Mouse (Mus musculus) embryonic fibroblast, embryonic 13.5 days (primary cell): ENCODE measurements around the gene Dlx3. TPM values are rescaled to one million over a fixed set of nuclear protein-coding genes. Genes with fewer than 3 reads are reported as not detected.
A peak's percentile ranks its signal among the peaks of the same experiment; 100 is the strongest.

Experiments
- H3K27ac ChIP-seq: 2 replicates; pipeline ENCODE4 v1.5.1; 2012; ENCODE audit warnings: low read length, control low read depth, inconsistent platforms; ENCODE audit not compliant: insufficient read depth
- H3K4me1 ChIP-seq: 2 replicates; pipeline ENCODE4 v1.6.1; 2011; ENCODE audit warnings: low read length; ENCODE audit not compliant: control insufficient read depth, insufficient read depth
- H3K4me3 ChIP-seq: 2 replicates; pipeline ENCODE4 v1.5.1; 2011; ENCODE audit warnings: mild to moderate bottlenecking, control low read depth, low read length; ENCODE audit not compliant: insufficient read depth
- CTCF ChIP-seq: IDR thresholded peaks from 2 replicates; pipeline ENCODE4 v1.5.1; 2011; ENCODE audit warnings: mild to moderate bottlenecking, control low read depth, low read length, moderate library complexity, borderline replicate concordance; ENCODE audit not compliant: insufficient read depth
- POLR2A ChIP-seq: IDR thresholded peaks from 2 replicates; pipeline ENCODE4 v1.6.1; 2011; ENCODE audit warnings: low read depth, mild to moderate bottlenecking, control low read depth, low read length, moderate library complexity
- polyA plus RNA-seq: library from polyadenylated mRNA; stranded (reverse); fragments of >200 nt; gene quantifications from 2 replicates; pipeline ENCODE4 v1.2.4, GENCODE M21; 2011; ENCODE audit warnings: low read depth; ENCODE audit not compliant: missing spikeins, insufficient read length

The Dlx3 gene
- 0.19 TPM in 1 of 2 replicates, not detected in the other for polyA plus RNA-seq

DNA sequence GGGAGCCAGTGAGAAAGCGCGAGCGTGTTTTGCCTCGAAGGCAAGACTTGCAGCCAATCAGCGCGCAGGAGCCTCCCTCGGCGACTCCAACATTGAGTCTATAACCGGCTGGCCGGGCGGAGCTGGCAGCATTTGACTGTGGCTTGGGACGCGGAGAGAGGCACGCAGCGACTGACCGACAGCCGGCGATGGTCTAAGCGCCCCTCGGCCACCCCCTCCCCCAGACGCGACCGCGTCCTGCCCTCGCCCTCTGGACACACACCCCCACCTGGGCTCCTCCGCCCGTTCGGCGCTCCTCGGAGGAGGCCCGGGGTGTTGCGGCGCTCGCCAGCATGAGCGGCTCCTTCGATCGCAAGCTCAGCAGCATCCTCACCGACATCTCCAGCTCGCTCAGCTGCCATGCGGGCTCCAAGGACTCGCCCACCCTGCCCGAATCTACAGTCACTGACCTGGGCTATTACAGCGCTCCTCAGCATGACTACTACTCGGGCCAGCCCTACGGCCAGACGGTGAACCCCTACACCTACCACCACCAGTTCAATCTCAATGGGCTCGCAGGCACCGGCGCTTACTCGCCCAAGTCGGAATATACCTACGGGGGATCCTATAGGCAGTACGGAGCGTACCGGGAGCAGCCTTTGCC is at the start of gene Dlx3:
Gene Dlx3 (plus strand): TSS at position 130 of the 643 bp plus-strand sequence.
- TF ChIP-seq POLR2A, result no peak
- no peak for TF ChIP-seq CTCF
- no peaks in the 10 kb centered on the region for H3K4me1 ChIP-seq
- no peak within 1 kb of the TSS for H3K27ac ChIP-seq
- H3K4me3 ChIP-seq, result peak within 1 kb of the TSS; percentile 22; the same call in 1 of the 2 replicates

DNA sequence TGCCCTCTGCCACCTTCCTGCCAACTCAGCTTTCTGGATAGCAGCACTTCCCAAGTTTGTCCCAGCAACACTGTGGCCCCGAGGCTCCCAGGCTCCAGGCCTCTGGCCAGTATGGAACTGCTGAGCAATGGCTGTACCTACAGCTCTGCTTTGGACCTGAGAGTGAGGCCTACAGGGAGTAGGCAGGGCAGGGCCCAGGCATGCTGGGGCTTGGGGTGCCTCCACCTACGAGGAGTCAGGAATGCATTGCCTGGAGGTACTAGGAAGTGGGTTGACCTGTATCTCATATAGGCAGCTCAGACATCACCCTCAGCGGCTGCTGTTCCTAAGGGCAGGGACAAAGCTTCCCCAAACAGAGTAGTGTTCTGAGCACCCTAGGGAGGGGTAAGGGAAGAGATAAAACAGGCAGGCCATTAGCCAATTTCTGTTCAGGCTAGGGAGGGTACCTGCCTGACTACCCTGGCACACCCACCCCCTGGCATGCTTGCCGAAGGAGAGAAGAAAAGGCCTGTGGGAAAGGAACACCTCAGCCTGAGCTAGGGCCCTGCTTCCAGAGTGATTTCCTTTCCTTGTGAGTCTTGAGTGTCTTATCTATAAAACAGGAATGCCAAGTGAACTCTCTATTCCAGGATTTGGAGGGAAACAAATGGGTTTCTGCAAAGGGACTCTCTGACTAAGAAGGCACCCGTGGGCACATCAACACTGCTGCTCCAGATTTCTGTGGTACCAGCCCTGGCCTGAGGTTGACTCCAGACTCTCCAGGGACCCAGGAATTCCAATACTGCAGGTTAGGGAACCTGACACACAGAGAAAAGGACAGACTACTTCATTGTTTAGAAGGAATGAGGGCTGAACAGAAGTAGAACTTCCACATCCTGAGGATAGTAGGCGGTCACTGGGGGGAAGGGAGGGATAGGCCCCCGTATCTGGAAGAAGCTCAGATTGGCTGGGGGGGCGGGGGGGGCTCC is 49.5 kb upstream of the Dlx3 start:
- TF ChIP-seq POLR2A (no peak), CTCF (no peak)
- Histone ChIP-seq H3K4me1 (no peaks in the 10 kb centered on the region; the same call in 1 of the 2 replicates), H3K27ac (no peak overlapping the region), H3K4me3 (no peak overlapping the region)

DNA sequence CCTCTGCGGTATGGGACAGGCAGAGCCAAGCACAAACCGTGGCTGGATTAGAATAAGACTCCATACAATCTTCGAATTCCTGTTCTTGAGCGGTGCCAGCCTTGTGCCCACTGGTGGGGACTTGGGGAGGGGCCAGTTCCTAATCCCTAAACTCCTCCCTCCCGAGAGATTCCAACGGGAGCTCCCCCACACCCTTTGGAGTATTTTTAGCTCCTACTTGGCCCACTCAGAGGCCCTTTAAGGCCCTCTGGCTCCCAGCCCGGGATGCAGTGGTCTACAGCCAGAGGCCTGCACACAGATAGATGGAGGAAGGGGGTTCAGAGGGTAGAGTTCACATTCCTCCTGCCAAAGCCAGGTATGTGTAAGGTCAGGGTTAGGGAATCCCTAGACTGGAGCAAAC is 48.7 kb upstream of the Dlx3 start:
- Histone ChIP-seq H3K27ac (no peak overlapping the region), H3K4me3 (no peak overlapping the region), H3K4me1 (no peaks in the 10 kb centered on the region; the same call in 1 of the 2 replicates)
- TF ChIP-seq CTCF, result no peak
- TF ChIP-seq POLR2A, result no peak

DNA sequence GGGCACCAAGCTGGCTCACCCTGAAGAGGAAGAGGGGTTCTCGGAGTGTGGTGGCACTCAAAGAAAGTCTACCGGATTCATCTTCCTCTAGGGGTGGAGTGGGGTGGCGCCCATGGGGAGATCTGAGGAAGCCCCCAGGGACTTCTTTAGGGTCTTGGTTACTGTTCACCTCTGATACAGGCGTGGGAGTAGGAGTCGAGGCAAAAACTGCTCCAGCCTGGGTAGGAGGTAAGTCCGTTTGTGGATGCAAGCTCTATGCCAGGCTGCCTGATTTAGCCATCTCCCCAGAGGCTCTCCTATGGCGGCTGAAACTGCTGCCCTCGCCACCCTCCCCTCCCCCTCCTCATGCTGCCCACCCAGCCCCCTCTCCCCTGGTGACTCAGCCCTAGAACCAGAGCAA is 47.8 kb upstream of the Dlx3 start:
- Histone ChIP-seq H3K4me1 (no peaks in the 10 kb centered on the region; the same call in 1 of the 2 replicates), H3K4me3 (no peak overlapping the region), H3K27ac (no peak overlapping the region)
- TF ChIP-seq POLR2A, result no peak

DNA sequence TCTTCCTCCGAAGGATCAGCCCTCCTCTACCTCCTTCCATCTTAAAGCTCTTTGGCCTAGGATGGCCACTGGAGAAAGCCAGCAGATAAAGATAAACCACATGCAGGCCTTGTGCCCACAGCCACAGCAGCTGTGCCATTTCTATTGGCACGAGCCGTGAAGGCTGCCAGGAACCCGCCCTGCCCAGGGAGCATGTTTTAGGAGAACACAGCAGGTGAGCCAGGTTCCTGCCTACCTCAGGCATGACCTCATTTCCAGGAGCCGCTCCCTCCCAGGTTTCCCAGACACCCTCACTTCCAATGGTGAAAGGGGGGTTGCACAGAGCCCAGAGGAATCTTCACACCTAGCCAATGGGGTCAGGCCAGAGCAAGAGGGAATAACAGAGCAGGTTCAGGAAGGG is 47.1 kb upstream of the Dlx3 start:
- Histone ChIP-seq H3K27ac (no peak overlapping the region), H3K4me1 (no peaks in the 10 kb centered on the region; the same call in 1 of the 2 replicates), H3K4me3 (no peak overlapping the region)
- TF ChIP-seq CTCF, result no peak
- no peak for TF ChIP-seq POLR2A

DNA sequence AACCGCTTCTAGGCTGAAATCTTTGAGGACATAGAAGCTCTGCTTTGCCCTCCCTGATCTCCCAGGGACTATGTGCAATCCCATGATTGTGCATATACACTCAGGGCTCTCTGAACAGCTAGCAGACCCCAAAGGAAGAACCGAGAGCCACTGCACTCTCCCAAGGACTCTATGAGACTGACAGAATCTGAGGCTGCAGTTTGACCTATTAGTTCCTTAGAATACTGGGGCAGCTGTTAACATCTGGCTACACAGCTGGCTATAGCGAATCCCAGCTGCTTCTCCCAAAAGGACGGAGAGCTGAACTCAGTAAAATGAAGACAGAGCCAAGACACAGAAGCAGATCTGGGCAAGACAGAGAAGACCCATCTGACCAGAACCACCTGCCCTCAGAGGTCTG is 46.1 kb upstream of the Dlx3 start:
- H3K4me1 ChIP-seq, result no peaks in the 10 kb centered on the region; the same call in 1 of the 2 replicates

DNA sequence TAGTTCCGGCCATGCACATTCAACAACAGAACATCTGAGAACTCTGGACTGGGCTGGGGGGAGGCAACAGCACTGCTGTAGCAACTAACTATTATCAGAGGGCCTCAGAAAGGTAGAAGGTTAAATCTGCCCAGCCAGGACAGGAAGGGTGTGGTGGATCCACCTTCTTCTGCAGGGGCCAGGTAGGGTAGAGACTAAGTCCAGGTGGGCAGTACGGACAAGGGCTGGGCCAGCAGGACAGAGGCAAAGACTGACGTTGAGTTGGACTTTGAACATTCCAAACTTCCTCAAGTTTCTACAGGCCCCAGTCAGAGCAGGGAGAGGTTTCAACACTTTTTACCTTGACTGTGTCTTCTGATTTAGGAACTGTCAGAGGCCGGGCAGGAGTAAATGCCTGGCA is 45.2 kb upstream of the Dlx3 start:
- no peaks in the 10 kb centered on the region; the same call in 1 of the 2 replicates for H3K4me1 ChIP-seq
- TF ChIP-seq CTCF (no peak), POLR2A (no peak)
- peak overlapping the region; percentile 71; the same call in 1 of the 2 replicates for H3K4me3 ChIP-seq
- H3K27ac ChIP-seq, result no peak overlapping the region

More for the DNA sequence above, 46.1 kb upstream of the Dlx3 start:
- Histone ChIP-seq H3K4me3 (no peak overlapping the region), H3K27ac (no peak overlapping the region)
- TF ChIP-seq POLR2A (no peak), CTCF (no peak)

DNA sequence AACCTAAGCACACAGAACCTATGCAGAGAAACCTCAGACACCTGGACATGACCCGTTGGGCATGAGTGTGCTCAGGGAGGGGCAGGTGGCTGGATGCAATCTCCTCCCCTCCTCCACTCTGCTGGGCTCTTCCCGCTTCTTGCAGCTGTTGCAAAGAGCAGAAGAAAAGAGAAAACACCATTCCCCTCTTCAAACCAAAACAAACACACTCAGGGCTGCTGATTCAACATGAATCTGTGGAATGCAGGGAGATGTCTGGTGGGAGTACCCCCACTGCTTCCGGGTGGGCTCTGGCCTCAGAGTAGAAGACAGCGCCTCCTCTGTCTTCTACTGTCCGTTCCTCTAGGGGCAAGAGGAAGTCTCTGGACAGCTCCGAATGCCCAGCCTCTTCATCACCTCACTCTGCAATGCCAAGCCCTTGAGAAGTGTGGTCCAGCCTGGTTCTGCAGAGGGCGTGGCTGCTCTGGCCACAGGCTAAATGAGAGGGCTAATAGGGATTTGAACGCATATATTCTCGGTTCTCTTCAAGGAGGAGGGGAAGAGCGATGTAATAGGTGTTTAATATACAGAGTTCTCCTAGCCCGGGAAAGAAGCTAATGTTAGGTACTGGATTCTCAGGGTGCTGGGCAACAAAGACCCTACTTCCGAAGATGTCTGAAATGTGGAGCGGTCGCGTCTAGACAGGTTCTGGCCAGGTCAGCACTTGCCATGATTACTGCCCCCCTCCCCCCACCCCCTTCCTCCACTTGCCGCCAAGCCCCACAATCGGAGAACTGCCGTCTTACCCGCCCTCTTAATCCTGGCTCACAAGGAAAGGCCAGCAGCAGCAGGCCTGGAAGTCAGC is 44.5 kb upstream of the Dlx3 start:
- TF ChIP-seq CTCF (no peak), POLR2A (no peak)
- no peak overlapping the region for H3K27ac ChIP-seq
- no peaks in the 10 kb centered on the region; the same call in 1 of the 2 replicates for H3K4me1 ChIP-seq
- H3K4me3 ChIP-seq, result peak overlapping the region; percentile 71

DNA sequence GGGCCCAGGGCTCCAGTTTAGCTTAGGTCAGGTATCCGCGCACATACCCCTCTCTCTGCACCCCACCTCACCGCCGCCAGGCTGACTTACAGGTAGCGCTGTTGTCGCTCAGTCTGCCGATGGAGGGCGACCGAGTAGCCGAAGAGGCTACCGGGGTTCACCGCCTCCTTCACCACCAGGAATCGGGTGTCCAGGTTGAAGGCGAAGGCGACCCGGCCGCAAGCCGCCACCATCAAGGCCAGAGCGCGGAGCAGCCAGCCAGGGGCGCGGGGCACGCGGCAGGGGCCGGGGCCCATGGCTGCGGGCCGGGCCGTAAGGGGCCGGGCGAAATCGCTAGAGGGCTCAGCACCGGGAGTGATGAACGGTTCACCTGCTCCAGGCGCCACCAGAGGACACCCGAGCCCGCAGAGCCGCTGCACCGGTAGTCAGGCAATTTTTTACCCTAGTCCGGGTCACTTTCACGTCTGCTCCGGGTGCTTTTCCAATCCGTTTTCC is 43.8 kb upstream of the Dlx3 start:
- Histone ChIP-seq H3K4me3 (peak overlapping the region; percentile 71), H3K4me1 (no peaks in the 10 kb centered on the region; the same call in 1 of the 2 replicates), H3K27ac (no peak overlapping the region)
- TF ChIP-seq POLR2A (no peak), CTCF (peak; percentile 60; the same call in 1 of the 2 replicates)
